Mouse (Mus musculus) thymus, postnatal 25 days (tissue): ENCODE results near the gene Gse1.

Experiments used
- DNase-seq: peaks from one replicate; pipeline ENCODE4 v3.0.0; 2022

Gene Gse1

DNA sequence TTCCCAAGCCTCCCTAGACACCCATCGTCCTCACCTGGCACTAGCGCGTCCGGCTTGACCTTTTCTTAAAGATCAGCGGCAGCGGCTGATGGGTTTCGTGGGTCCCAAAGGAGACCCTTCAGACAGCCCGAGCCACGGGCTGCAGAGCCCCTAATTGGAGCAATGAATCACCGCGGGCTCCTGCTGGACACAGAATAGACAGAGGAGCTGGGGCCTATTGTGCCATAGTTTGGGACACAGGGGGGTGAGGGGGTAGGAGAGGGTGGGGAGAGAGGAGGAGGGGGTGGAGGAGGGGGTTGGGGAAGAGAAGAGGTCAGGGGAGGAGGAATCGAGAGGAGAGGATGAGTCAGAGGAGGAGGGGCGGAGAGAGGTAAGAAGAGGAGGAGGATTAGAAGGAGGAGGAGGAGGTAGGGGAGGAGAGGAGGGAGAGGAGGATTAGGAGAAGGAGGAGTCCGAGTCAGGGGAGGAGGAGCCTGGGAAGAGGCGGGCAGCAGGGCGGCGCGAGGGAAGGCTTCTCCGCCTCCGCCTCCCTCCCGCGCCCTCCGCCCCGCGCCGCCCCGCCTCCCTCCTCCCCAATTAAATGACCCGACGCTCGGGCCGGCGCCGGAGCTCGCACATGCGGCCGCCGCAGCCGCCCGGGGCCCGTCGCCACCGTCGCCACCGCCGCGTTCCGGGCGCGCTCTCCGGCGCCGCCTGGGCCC is at the start of gene Gse1:
Gene Gse1, plus strand, starts transcription at position 566 of the 701 bp plus-strand sequence.
- no peak for DNase-seq

DNA sequence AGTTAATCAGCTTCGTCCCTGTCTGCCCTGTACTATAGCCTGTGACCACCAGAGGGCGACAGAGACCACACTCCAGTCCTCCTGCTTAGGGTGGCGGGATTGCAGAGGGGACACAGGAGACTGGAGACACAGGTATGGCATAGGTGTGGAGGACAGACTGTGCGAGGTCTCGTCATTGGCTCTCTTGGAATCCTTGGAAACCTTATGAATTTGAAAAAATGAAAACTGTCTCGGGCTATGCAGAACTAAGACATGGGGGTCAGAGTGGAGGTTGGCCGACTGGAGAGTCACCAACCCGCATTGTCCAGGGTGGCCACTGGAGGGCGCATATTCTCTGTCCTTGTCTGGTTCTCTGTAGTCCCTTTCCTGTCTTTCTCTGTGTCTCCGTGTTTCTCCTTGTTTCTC is 49.2 kb upstream of the Gse1 start:
- peak; percentile 88 for DNase-seq

DNA sequence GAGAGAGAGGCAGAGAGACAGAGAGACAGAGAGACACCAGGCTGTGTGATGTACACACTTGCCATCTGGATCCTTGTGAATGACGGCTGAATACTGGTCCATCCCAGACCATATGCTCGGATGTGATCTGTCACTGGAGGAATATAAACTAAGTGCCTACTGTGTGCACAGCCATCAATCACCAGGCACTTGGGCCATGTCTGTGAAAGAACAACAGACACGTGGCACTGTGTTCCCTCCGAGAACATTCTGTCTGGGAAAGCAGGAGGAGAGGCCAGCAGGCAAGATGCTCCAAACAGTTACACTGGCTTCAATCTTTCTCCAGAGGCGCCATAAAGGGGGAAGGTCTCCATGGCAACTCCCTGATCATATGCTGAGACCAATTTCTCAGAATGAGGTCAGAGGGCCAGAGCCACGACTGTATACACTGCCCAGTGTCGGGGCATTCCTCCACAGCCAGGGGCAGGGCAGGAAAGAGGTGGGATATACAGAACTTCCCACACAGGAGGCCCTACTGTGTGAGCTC is 47.7 kb upstream of the Gse1 start:
- no peak for DNase-seq

DNA sequence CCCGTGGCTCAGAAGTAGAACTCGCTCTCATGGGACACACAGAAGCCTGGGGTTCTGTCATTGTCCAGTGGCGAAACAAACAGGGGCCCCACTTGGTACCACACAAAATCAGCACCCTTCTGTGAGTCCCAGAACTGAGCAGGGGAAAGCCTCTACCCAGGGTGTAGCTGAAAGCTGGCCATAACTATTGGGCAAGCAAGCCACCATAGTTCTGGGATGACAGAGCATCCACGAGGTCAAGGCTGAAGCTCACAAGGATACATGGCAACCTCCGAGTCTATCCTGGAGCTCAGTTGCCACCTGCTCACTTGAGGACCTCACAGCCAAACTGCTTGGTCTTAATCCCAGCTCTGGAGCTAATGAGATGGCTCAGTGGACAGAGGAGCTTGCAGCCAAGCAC is 47.0 kb upstream of the Gse1 start:
- DNase-seq = no peak

DNA sequence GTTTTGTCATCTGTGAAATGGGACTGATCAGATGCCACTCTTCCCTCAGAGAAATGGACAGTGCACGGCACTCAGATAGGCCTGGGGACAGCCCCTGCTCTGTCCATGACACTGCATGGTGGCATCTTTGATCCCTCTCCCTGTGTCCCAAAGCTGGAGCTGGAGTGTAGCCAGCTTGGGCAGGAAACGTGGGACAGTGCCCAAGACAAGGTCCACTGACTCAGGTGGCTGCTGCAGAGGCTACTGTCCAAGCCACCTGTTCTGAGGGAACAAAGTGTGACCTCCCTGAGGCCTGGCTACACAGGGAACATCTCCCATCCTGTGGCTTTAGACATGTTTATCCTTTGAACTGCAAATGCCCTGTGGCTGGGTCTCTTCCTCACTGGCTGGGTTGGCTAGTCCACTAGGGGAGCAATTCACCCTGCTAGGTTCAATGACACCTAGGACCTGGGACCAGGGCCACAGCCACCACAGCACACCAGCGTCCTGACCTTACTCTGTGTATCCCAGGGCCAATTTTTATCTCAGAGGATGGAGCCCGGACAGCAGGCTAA is 46.3 kb upstream of the Gse1 start:
- DNase-seq = no peak

DNA sequence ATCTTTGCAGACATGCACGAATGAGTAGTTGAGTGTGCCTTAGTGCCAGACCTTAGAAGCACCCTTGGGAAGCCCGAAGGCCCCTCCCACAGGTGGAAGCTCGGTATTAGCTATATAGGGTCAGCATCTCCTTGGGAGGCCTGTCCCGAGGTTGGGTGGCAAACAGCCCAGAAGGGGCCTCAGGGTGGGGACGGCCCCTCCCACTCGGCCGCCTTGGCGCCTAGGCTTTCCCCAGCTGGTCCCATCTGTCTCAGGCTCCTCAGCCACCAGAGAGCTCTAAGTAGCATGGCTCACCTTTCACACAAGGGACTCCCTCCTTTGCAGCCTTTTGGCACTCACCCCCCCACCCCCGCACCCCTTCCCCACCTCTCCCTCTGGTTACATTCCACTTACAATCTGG is 43.9 kb upstream of the Gse1 start:
- DNase-seq = no peak

DNA sequence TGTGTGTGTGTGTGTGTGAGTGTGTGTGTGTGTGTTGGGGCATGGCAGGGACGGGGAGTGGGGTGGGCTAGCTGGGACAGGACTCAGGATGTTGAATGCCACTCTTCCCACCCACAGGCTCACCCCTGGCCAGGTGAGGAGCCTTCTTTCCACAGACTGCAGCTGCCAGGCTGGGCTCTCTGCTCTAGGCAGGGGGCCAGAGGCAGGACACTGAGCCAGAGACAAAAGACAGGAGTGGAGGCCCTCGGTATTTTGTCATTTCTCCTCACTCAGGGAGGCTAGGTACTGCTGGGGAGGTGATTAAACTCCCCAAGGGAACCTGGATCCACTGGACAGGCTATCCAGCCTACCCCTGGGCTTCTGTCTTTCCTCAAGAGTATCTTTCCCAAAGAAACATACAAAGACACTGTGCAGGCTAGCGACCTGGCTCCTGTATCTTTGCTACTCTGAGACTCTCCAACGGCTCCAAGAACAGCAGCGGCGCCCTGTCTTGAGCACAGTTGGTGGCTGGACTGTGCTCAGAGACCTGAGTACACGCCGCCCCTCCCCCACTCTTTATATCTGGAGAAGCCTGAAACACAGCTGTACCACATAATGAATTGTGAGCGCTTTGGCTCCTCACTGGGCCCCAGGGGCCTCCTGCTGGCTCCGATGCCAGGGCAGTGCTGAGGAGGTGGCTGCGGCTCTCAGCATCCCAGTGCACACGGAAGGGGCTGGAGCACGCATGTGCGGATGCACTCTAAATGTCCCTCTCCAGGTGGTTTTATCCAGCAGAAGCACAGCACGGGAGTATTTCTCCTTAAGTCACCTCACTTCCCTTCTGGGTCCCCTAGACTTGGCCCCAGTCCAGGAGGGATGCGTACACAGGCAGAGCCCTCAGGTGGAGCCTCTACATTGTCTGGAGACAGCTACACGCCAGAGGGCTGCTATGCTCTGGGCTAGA is 43.1 kb upstream of the Gse1 start:
- DNase-seq = no peak

DNA sequence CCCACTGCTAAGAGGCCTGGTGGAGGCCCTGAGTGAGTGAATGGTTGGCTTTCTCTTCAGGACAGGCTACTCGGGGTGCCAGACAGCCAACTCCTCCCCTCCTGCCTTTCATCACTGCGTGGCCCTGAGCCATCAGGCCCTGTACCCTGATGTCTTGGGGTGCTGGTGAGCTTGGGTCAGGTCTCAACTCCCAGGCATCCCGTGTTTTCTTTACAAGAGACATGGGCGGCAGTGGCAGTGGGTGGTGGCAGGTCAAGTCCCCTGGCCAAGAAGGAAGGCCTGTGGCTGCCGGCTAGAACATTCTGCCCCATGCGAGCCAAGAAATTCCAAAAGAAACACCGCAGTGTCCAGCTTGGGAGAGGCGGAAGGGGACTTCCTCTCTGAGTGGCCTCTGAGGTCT is 41.8 kb upstream of the Gse1 start:
- no peak for DNase-seq

DNA sequence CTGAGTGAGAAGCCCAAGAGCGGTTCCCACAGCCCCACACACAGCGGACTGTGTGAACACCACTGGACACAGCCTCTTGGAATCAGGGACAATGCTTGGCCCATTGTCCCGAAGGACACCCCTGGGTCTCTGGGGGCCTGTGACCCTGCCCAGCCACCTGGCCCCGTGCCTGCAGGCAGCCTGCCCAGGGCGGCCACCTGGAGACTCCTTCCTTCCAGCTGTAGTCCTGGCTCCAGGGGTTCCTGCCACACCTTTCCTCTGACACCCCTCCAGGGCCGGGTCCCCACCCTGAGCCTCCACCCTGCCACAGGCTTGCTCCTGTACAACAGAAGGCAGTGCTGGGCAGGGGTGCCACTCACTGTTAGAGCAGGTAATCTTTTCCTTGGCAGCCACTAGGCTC is 39.7 kb upstream of the Gse1 start:
- DNase-seq = no peak

DNA sequence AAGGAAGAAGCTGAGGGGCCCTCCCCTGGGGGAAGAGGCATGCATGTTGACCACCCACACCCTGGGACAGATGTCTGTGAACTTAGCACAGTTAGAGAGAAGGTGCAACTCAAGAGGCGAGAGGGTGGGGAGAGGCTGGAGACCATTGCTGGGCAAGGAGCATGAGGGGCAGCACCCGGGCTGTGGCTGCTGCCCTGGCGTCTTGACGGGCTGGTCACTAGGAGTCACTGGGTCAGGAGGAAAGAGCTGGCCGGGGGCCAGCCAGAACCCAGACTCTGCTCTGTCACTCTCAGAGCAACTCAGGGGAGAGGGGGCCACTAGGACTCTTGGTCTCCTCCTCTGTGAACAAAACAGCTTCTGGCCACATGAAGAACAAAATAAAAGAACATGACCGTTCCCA is 38.8 kb upstream of the Gse1 start:
- DNase-seq = no peak

DNA sequence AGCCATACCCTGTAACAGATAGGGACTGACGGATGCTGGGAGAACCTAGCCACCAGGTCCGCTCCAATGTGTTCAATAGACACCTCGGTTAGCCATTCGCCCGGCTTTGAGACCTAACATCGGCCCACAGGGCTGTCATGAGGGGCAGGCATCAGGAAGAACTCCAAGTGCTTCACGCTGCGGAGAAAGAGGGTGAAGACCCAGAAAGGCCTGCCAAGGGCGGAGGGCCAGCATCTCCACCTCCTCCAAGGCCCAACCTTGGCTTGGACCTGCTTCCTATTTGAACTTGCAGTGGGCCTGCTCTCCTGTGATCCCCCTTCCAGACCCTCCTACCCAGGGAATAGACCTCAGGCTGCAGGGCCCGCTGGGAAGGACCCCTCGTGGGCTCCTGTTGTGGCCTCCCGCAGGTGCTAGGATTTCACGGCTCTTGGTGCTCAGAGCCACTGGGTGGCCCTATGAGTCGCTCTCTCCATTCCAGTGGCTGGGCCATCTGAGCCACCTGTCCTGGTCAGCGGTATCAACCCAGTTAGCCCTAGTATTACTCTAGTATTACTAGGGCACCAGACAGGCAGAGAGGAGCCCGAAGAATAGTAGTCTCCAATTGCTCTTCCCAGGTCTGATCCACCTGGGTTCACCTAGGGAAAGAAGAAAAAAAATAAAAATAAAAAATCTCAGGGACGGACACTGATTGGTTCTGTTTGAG is 38.0 kb upstream of the Gse1 start:
- DNase-seq = no peak

DNA sequence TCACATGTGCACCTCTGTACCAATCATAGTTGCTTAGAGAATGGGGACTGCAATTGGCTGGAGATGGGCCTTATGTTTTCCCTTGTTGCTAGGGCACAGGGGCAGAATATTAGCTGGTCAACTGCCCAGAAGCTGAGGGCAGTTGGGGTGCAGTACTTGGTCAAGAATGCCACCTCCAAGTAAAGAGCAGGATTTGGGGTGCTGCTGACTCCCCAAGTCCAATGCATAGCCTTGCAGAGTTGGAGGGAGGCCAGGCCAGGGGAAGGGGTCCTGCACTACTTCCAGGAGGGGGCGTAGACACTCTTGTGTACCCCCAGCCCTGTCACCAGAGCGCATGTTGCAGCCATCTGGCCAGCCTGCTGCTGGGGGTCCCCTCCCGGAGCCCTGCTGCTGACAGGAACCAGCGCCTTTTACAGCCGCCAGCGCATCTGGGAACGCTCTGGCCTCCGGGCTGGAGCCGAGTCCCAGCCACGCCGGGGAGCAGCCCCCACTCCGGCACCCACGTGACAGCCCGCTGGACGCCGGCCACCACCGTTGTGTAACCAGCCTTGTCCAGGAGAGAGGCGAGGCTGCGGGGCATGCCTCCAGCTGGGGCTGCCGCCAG is 37.3 kb upstream of the Gse1 start:
- no peak for DNase-seq

DNA sequence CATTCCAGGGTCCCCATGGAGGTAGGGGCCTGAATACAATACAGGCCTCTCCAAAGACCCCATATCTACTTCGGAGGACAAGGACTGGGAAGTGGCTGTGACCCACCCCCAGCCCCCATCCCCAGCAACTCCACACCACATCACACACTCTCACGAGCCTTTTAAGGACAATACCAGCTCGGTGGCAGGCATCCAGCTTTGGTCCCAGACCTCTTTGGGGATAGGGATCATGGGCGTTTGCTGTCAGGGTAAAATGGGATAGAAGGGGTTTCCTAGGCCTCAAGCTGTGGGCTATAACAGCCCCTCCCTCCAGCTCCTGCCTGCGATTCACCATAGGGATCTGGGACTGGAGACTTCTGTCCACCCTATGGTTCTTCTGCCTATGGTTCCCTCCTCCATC is 36.6 kb upstream of the Gse1 start:
- no peak for DNase-seq

DNA sequence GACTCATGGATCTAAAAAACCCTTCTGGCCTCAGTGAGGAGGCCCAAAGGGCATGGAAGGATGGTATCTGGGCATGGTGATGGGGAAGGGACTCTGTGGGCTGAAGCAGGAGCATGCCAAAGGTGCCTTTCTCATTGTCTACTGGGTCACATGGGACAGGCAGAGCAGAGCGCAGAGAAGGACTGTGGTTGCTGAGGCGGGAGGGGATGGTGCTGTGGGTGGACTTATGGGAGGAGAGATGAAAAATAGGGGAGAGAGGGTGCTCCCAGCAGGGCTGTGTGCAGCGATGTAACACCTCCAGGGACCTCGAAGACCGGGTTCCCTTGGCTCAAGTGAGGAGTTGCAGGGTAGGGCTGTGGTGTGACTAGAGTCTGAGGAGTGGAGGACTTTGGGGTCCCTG is 36.1 kb upstream of the Gse1 start:
- DNase-seq = no peak

DNA sequence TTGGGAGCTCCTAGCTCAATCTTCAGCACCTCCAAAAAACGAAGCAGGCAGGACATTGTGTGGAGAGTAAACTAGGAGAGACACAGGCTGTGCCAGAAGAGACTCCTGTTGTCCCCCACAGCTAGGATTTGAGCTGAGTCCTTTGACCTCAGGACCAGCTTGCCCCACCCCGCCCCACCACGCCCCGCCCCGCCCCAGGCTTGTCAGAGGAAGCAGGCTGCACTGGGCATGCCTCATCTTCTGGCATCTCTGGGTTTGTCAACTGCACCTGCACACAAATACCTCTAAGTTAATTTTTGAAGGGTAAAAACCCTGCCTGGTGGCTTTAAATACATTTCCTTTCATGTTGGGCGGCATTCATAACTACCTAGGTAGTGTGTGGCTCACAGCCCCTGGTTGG is 26.9 kb upstream of the Gse1 start:
- peak; percentile 35 for DNase-seq

DNA sequence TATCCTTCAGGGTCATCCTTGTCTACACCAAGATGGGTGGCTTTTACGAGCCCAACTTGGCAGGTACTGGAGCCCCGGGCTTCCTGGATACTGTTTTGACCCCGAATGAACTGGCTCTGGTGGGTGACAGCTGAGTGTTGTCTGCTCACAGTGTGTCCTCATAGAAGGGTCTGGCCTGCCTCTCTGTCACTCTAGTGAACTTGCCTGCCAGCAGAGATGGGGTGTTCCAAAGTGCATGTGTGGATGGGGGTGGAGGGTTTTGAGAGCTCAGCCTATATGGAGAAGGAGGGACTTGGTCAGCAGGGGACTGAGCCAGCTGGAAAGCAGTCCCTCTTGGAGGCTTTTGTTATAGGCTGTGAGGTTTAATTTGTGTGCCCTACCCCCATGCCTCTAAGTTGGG is 25.7 kb upstream of the Gse1 start:
- no peak for DNase-seq

DNA sequence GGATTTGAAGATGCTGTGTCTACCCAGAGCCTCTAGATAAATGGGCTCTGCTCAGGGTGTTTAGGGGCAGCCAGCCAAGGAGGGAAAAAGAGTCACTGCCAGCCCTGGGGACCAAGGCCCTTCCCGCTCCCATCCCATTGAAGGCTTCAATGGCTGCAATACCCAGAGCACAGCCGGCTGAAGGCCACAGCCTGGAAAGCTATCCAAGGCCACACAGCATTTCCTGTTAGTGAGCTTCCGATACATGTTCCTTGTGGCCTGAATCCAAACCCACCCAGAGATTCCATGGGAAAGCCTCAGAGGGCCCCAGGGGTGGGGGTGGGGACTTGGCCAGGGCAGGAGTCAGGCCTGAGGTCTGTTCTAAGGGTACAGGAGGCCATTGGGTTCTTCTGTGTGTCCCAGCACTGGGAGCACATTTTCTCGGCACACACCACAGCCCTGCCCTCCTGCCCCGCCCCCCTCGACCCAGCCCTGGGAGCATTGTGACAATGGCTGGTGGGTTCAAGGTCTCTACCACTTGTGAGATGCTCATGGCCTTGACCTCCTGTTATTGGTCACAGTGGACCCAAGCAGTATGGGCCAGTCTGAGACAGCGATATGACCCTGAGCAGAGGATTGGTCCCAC is 23.4 kb upstream of the Gse1 start:
- DNase-seq = no peak

DNA sequence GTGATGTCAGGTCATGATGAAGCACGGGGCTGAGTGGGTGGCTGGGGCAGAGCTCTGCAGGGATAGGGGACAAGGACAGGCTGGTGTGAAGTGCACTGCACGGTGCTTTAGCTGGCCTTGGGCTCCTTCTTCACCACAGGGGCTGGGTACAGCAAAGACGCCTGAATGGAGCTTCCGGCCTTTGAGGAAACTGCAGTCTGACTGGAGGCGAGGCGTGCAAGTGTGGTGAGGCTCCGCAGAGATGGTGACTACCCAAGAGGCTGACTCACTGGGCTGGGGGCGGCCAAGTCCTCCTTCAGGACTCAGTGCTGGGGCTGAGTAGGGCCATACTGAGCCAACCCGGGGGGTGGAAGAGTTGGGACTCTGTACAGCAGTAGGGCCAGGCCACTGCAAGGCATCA is 22.3 kb upstream of the Gse1 start:
- no peak for DNase-seq

DNA sequence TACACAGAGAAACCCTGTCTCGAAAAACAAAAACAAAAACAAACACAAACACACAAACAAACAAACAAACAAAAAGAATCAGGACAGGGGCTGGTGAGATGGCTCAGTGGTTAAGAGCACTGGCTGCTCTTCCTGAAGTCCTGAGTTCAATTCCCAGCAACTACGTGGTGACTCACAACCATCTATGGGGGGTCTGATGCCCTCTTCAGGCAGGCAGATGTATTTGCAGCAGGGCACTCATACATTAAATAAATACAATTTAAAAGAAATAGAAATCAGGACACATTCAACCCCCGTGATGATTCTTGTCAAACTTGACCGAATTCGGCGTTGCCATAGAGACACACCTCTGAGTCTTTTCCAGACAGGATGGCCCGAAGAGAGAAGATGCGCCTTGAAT is 20.9 kb upstream of the Gse1 start:
- no peak for DNase-seq

DNA sequence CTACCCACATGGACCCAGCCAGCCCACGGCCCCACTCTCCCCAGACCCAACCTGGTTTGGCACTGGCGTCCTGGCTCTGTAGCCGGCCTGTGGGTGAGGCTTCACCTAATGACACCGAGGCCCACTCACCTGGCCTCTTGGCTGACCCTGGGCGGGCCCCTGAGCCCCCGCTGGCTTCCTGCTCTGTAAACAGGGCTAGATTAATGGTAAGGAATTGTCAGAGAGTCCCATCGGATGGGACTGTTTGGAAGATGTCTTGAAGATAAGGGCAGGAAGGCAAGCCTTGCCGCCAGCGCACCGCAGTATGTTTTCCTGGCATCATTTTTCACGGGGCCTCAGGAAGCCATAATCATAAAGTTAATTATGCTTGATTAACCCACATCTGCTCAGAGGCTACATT is 20.1 kb upstream of the Gse1 start:
- no peak for DNase-seq

DNA sequence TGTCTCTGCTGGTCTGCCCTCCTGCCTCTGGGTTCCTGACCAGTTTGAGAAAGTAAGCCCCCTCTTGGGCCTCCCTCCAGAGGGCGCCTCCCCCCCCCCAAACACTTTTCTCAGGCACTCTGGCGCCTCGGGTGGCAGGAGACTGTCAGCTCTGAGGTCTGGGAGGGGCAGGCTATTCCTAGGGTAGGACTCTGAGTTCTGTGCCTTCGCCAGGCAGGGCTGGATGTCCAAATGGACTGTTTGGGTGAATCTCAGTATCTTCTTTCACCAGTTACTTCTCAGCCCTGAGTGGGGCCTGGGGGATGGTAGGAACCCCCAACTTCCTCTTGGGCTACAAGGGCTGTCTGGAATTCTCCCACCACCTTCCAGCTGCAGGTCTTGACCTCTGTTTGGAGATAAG is 16.9 kb upstream of the Gse1 start:
- no peak for DNase-seq

DNA sequence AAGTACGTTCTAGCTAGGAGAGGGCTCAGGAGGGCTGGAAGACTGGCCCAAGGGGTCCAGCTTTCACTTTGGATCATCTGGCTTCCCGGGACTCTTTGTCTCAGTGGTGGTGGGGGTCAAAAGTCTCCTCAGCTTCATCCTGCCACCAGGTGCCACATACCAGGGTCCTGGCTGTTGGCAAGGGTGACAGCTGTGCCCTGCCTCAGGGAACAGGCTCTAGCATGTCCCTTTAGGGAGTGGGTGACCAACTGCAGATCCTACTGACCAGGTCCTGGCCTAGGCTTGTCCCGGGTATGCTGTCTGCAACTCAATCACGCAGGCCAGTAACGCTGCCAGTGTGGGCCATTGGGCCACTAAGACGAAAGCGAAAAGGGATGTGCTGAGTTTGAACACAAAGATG is 15.7 kb upstream of the Gse1 start:
- DNase-seq = no peak
